Mouse (Mus musculus) heart, embryonic 12.5 days (tissue): Measurements from ENCODE around the gene Bid. TPM values are rescaled to one million over a fixed set of nuclear protein-coding genes. Genes with fewer than 3 reads are reported as not detected.
A peak's percentile ranks its signal among the peaks of the same experiment; 100 is the strongest.
"Not testable (repeated sequence)": the region's sequence is repeated elsewhere in the genome, so short reads cannot be mapped to it uniquely, and the experiment has no call there.

Experiments
- ATAC-seq: fragments of 200-750 bp; cut with Nextera tagmentation; 2 replicates; pipeline ENCODE4 v1.8.0; 2017; ENCODE audit warnings: moderate TSS enrichment, moderate library complexity; ENCODE audit not compliant: insufficient number of reproducible peaks, low FRiP score
- H3K27ac ChIP-seq: fragments of 300-500 bp; sonication (generic); 2 replicates; pipeline ENCODE4 v1.5.1; 2016; ENCODE audit warnings: mild to moderate bottlenecking, moderate library complexity; ENCODE audit not compliant: poor library complexity, severe bottlenecking
- H3K27me3 ChIP-seq: fragments of 300-500 bp; sonication (generic); replicated peaks from 2 replicates; pipeline ENCODE4 v1.6.1; 2016; ENCODE audit warnings: mild to moderate bottlenecking, moderate library complexity
- H3K36me3 ChIP-seq: fragments of 300-500 bp; sonication (generic); 2 replicates; pipeline ENCODE4 v1.6.1; 2016; ENCODE audit warnings: mild to moderate bottlenecking, moderate library complexity
- H3K4me1 ChIP-seq: fragments of 300-500 bp; sonication (generic); replicated peaks from 2 replicates; pipeline ENCODE4 v1.6.1; 2016; ENCODE audit warnings: mild to moderate bottlenecking
- H3K4me2 ChIP-seq: fragments of 300-500 bp; sonication (generic); 2 replicates; pipeline ENCODE4 v1.6.1; 2016; ENCODE audit warnings: mild to moderate bottlenecking, moderate library complexity
- H3K4me3 ChIP-seq: fragments of 300-500 bp; sonication (generic); 2 replicates; pipeline ENCODE4 v1.5.1; 2016; ENCODE audit warnings: mild to moderate bottlenecking
- H3K9ac ChIP-seq: fragments of 300-500 bp; sonication (generic); 2 replicates; pipeline ENCODE4 v1.6.1; 2016; ENCODE audit warnings: mild to moderate bottlenecking, moderate library complexity
- H3K9me3 ChIP-seq: fragments of 300-500 bp; sonication (generic); replicated peaks from 2 replicates; pipeline ENCODE4 v1.6.1; 2016; ENCODE audit warnings: mild to moderate bottlenecking, moderate library complexity
- WGBS: fragments of 180-500 bp; shearing (Covaris S2); methylation state at CpG from one replicate; pipeline ENCODE4 v1.1.7; 2016; 5-methylcytosine and 5-hydroxymethylcytosine counted together
- polyA plus RNA-seq: library from polyadenylated mRNA; unstranded; fragments of >200 nt; fragmentation: Nextera tagmentation; extraction: Ambion mirVana; gene quantifications from 2 replicates; pipeline ENCODE4 v1.2.1, GENCODE M21; 2016

The Bid gene
- polyA plus RNA-seq, 1 experiment from 2014 or later = 10.3 TPM

GRCm38 (mm10) chr6:120934176-120934575 lies 17.5 kb upstream of the Bid start:
- no peak for ATAC-seq
- Histone ChIP-seq H3K27me3 (no peaks in the 10 kb centered on the region), H3K4me1 (peaks cover 16% of the 10 kb centered on the region), H3K9me3 (no peaks in the 10 kb centered on the region), H3K36me3 (peaks cover 56% of the 10 kb centered on the region), H3K9ac (no peak overlapping the region), H3K27ac (no peak overlapping the region), H3K4me2 (no peak overlapping the region), H3K4me3 (no peak overlapping the region)
- 66% methylated on average over 4 of the region's 4 CpGs for WGBS

DNA sequence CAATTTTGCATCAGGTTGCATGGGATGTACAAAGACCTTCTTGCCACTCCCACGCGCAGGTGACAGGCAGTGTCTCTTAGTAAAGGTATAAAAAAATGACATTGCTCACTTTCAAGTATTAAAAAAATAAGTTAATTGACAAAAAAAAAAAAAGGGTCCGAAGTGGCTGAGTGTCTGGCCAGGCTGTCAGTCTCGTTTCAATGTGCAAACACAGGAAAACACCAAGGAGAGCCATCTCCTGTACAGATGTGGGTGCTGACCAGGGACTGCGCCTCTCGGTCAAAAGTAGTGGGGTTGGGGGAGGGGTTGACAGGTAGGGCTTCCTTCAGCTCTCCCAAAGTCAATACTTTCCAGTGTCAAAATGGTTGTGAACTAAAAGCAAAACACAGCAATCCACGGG lies 17.0 kb upstream of the Bid start:
- ATAC-seq = no peak
- H3K9me3 ChIP-seq = no peaks in the 10 kb centered on the region
- no peak overlapping the region for H3K4me3 ChIP-seq
- peaks cover 16% of the 10 kb centered on the region for H3K4me1 ChIP-seq
- no peaks in the 10 kb centered on the region for H3K27me3 ChIP-seq
- peaks cover 59% of the 10 kb centered on the region for H3K36me3 ChIP-seq
- no peak overlapping the region for H3K27ac ChIP-seq
- no peak overlapping the region for H3K9ac ChIP-seq
- WGBS = 87% methylated on average over 7 of the region's 7 CpGs
- no peak overlapping the region for H3K4me2 ChIP-seq

- H3K36me3 ChIP-seq = peaks cover 59% of the 10 kb centered on the region
- H3K9me3 ChIP-seq = no peaks in the 10 kb centered on the region
- no peak overlapping the region for H3K9ac ChIP-seq
- peaks cover 14% of the 10 kb centered on the region for H3K4me1 ChIP-seq
- no peak overlapping the region for H3K4me3 ChIP-seq
- 55% methylated on average over 12 of the region's 12 CpGs for WGBS
- no peaks in the 10 kb centered on the region for H3K27me3 ChIP-seq
- H3K4me2 ChIP-seq = no peak overlapping the region
- 0 out of 2 replicates have a peak, but pooled peaks have one; percentile 14 for ATAC-seq
- 0 out of 2 replicates have a peak overlapping the region, but pooled peaks have one; percentile 25 for H3K27ac ChIP-seq
Observed at GRCm38 (mm10) chr6:120932597-120932996, 15.9 kb upstream of the Bid start.

- no peak overlapping the region for H3K27ac ChIP-seq
- 83% methylated on average over 6 of the region's 6 CpGs for WGBS
- H3K9ac ChIP-seq = no peak overlapping the region
- H3K36me3 ChIP-seq = peaks cover 59% of the 10 kb centered on the region
- no peak for ATAC-seq
- H3K27me3 ChIP-seq = no peaks in the 10 kb centered on the region
- peaks cover 14% of the 10 kb centered on the region for H3K4me1 ChIP-seq
- no peaks in the 10 kb centered on the region for H3K9me3 ChIP-seq
- no peak overlapping the region for H3K4me3 ChIP-seq
- no peak overlapping the region for H3K4me2 ChIP-seq
Observed at GRCm38 (mm10) chr6:120930450-120931306, 14.0 kb upstream of the Bid start.

- no peak for ATAC-seq
- H3K36me3 ChIP-seq = peaks cover 47% of the 10 kb centered on the region
Observed at GRCm38 (mm10) chr6:120929421-120929820, 12.8 kb upstream of the Bid start.

GRCm38 (mm10) chr6:120927765-120928164 lies 11.1 kb upstream of the Bid start:
- no peak overlapping the region for H3K4me2 ChIP-seq
- H3K4me3 ChIP-seq = no peak overlapping the region
- H3K4me1 ChIP-seq = peaks cover 10% of the 10 kb centered on the region
- H3K27me3 ChIP-seq = no peaks in the 10 kb centered on the region
- ATAC-seq = no peak
- 77% methylated on average over 3 of the region's 3 CpGs for WGBS
- peaks cover 32% of the 10 kb centered on the region for H3K36me3 ChIP-seq
- H3K27ac ChIP-seq = no peak overlapping the region
- no peaks in the 10 kb centered on the region for H3K9me3 ChIP-seq
- no peak overlapping the region for H3K9ac ChIP-seq

More at GRCm38 (mm10) chr6:120929421-120929820, 12.8 kb upstream of the Bid start:
- Histone ChIP-seq H3K9me3 (no peaks in the 10 kb centered on the region), H3K9ac (no peak overlapping the region), H3K4me3 (no peak overlapping the region), H3K27me3 (no peaks in the 10 kb centered on the region), H3K27ac (no peak overlapping the region), H3K4me2 (no peak overlapping the region), H3K4me1 (peaks cover 14% of the 10 kb centered on the region)
- 78% methylated on average over 1 of the region's 1 CpGs for WGBS

GRCm38 (mm10) chr6:120926880-120927279 lies 10.2 kb upstream of the Bid start:
- Histone ChIP-seq H3K9ac (no peak overlapping the region), H3K27ac (no peak overlapping the region), H3K4me3 (no peak overlapping the region), H3K36me3 (peaks cover 23% of the 10 kb centered on the region), H3K4me1 (peaks cover 3% of the 10 kb centered on the region; the same call in 1 of the 2 replicates), H3K27me3 (no peaks in the 10 kb centered on the region), H3K9me3 (peaks cover under 1% of the 10 kb centered on the region; the same call in 1 of the 2 replicates), H3K4me2 (no peak overlapping the region)
- ATAC-seq = no peak
- 48% methylated on average over 2 of the region's 2 CpGs for WGBS

- H3K36me3 ChIP-seq, H3K4me1 ChIP-seq, H3K9me3 ChIP-seq, H3K4me2 ChIP-seq, H3K9ac ChIP-seq, H3K27ac ChIP-seq, H3K27me3 ChIP-seq, ATAC-seq, H3K4me3 ChIP-seq: not testable (repeated sequence)
- 67% methylated on average over 2 of the region's 2 CpGs for WGBS
Observed at GRCm38 (mm10) chr6:120924791-120925321, 8.2 kb upstream of the Bid start.

- H3K27me3 ChIP-seq = no peaks in the 10 kb centered on the region
- no peaks in the 10 kb centered on the region for H3K36me3 ChIP-seq
- no peak overlapping the region for H3K27ac ChIP-seq
- H3K9me3 ChIP-seq = peaks cover 6% of the 10 kb centered on the region
- no peak for ATAC-seq
- peaks cover 14% of the 10 kb centered on the region for H3K4me1 ChIP-seq
- WGBS = 48% methylated on average over 3 of the region's 3 CpGs
- no peak overlapping the region for H3K4me2 ChIP-seq
- H3K4me3 ChIP-seq = no peak overlapping the region
- H3K9ac ChIP-seq = no peak overlapping the region
Observed at GRCm38 (mm10) chr6:120917975-120918374, 1.3 kb upstream of the Bid start.

DNA sequence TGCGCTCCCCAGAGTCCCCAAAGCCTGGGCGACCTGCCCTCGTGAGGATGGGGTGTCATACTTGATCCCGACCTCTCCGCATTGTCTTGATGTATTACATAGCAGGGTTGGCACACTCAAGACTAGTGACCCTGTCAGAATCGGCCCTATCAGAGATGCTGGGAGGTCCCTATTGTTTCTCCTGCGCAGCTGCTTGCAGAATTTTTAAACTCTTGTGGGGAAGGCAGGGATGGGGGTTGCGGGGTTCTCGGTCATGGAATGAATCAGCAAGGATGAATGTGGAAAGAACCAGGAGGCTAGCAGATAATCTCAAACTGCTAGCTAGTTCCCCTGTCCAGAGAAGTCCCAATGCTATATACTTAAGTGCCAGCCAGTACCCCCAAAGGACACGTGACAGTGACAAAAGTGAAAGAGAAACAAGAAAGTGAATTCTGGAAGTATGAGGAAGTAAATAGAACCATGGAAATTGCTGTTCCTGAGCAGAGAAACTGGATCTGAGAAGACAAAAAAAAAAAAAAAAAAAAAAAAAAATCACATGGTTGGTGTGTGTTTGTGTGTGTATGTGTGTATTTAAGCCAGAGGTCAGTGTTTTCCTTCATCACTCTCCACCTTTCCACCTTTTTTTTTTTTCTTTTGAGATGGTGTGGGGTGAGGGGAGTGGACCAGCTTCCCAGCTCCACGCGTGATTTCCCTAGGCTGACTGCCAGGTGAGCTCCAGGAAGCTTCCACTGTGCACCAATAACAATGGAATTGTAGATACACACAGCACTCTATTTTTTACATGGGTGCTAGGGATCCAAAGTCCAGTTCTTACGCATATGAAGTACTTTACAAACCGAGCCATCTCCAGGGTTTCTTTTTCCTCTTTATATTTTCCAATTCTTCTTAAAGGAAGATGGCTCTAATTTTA lies 574 bp upstream of the Bid start:
- H3K9ac ChIP-seq = not testable (repeated sequence)
- peak; percentile 11; the same call in 1 of the 2 replicates for ATAC-seq
- 22% methylated on average over 11 of the region's 14 CpGs for WGBS

GRCm38 (mm10) chr6:120915649-120915975 lies 1.0 kb downstream of the Bid start:
- Histone ChIP-seq H3K9ac (no peak overlapping the region), H3K4me1 (peaks cover 29% of the 10 kb centered on the region), H3K4me3 (no peak overlapping the region), H3K27me3 (no peaks in the 10 kb centered on the region), H3K9me3 (no peaks in the 10 kb centered on the region), H3K27ac (no peak overlapping the region), H3K36me3 (no peaks in the 10 kb centered on the region), H3K4me2 (0 out of 2 replicates have a peak overlapping the region, but pooled peaks have one; percentile 86)
- no peak for ATAC-seq
- WGBS = 39% methylated on average over 2 of the region's 2 CpGs

More for the DNA sequence above, 574 bp upstream of the Bid start:
- not testable (repeated sequence) for H3K9me3 ChIP-seq, H3K27ac ChIP-seq, H3K27me3 ChIP-seq, H3K36me3 ChIP-seq
- peaks cover 18% of the 10 kb centered on the region for H3K4me1 ChIP-seq
- H3K4me2 ChIP-seq = peak overlapping the region; percentile 86
- peak overlapping the region; percentile 71 for H3K4me3 ChIP-seq
